Mouse (Mus musculus) embryo, embryonic 10.5 days (tissue): ENCODE measurements at regions not wholly inside any gene's neighbourhood (a gene's known extent, or its start where the extent isn't known, plus 50 kb on each side); places are given as distances from the start of the nearest gene placed in this dataset.

Experiments
- DNase-seq: peaks from one replicate; pipeline ENCODE4 v3.0.0-alpha.2; 2015; ENCODE audit warnings: low spot score

DNA sequence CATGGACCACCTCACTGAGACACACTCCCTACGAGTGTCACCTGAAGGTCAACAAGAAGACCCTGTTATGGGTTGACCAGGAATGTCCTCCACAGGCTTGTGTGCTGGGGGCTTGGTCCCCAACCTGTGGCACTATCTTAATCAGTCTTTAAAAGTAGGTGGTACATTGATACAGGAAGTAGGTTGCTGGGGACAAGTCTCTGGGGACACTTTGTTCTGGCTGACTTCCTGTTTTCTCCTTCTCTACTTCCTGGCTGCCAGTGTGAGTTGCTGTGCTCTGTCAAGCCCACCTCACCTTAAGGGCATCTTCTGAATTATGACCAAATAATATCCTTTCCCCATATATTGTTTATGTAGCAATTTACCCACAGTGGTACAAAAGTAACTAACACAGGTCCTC is 96.1 kb downstream of the Cct6b start:
- no peak for DNase-seq

GRCm38 (mm10) chr11:82664076-82664475 is 100.0 kb downstream of the Cct6b start:
- DNase-seq = no peak

GRCm38 (mm10) chr11:82662086-82662485 is 102.0 kb downstream of the Cct6b start:
- peak; percentile 4 for DNase-seq

DNA sequence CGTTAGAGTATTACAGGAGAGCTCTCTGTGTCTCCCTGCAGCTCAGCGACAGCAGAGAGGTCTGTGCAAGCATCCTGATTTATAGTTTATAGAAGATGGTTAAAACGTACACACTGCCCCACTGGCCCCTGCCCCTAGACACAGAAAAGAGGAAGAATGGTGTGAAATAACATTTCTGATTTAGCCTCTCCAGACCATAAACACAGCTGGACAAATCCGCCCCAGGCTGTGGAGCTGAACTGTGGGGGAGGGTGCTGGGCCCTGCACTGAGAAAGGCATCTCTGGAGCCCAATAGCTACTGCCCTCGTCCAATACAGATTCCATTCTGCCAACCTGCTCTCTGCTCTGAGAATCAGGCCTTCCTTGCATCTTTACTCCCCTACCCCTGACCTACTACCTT is 112.4 kb downstream of the Cct6b start:
- DNase-seq = peak; percentile 46

GRCm38 (mm10) chr11:82638513-82638912 is 125.6 kb downstream of the Cct6b start:
- DNase-seq = no peak

DNA sequence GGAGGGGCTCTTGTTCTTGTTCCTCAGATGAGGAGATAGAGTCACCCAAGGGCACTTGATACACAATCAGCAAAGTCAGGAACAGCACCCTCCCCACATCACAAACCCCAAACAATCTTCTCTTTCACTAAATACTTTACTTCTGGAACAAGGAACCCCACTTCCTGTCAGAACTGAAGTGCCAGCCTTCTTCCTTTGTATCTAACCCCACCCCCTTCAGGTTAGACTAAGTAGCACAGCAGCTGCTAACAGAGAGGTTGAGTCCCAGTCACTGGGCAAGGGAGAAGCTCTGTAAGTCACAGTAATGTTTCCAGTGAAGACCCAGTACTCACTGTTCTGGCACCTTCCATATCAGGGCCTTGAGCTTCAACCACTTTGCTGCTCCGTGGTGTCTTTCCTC is 131.9 kb downstream of the Cct6b start:
- DNase-seq = no peak

DNA sequence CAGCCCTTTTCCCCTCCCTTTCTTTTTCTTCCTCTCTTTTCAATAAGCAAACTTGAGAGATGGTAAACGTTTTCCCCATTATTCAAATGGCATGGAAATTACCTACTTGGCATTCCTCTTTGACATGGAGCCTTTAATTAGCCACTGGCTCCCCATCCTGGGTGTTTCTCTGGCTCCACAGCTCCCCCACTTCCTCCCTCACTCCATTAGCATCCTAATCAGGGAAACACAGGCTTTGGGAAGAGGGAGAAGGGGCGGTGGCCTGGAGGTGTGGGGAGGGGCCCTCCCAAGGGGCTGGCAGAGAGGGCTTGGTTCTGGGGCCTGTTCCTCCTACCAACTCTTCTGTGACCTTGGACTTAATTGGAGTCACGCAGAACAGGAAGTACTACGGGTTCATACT is 132.7 kb downstream of the Cct6b start:
- DNase-seq = no peak

DNA sequence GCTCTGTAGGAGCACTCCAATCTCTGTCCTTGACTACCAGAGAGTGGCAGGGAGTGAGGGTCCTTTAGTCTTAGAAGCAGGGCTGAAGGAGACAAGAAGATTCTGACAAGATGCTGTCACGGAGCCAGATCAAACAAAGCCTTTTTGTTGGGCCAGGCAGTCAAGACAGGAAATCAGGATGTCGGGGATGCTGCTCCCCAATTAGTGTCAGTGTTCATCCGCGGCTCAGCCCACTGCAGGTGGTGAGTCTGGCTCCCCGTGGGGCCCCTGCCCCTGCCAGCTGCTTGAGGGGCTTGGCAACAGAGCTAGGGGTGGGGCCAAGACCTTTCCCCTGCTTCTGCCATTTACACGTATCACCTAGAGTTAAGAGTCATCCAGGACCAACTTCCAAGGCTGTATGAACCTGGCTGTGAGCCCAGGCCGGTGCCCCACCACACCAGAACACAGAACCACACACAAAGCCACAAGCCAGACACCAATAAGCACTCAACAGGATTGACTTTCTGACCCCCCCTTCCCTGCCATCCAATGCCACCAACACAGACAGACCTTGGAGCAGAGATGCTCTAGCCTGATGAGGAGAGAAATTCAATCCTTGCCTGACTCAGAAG is 137.5 kb downstream of the Cct6b start:
- no peak for DNase-seq

DNA sequence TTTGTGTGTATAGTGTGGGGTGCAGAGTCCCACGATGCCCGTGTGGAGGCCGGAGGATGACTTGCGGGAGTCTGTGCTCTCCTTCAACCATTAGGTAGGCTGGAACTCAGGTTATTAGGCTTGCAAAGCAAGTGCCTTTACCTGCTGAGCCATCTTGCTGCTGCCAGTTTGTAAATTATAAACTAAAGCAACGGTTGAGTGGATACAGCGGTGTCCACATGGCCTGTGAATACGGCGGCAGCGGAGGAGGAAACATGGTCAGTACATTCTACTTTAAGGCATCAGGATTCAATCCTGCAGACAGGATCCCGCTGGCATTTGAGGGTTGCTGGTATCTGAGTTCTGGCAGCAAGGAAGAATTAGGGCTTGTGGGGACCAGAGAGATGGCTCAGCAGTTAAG is 143.1 kb downstream of the Cct6b start:
- DNase-seq = no peak

- no peak for DNase-seq
These were observed 144.7 kb downstream of the Cct6b start for GRCm38 (mm10) chr11:82619418-82619817.

- DNase-seq = no peak
These were observed 145.7 kb downstream of the Cct6b start for GRCm38 (mm10) chr11:82618457-82618856.

GRCm38 (mm10) chr11:82616856-82617255 is 147.3 kb downstream of the Cct6b start:
- DNase-seq = no peak

DNA sequence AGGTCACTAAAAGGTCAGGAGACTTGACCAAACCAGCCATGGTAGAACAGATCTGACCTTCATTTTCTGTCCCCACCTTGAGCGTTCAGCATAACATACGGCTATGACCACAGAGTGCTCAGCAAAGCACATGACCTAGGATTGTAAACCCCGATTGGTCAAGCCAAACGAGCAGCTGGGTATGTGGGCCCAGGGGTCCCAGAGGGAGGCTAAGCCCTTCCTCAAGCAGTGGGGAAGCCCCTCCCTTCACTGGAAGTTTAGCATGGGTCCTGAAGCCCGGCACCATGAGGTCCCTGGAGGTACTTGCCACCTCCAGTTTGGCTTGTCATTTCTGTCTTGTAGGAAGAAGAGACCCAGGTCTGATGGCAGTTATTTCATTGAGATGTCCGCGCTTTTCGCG is 149.8 kb downstream of the Cct6b start:
- DNase-seq = no peak

DNA sequence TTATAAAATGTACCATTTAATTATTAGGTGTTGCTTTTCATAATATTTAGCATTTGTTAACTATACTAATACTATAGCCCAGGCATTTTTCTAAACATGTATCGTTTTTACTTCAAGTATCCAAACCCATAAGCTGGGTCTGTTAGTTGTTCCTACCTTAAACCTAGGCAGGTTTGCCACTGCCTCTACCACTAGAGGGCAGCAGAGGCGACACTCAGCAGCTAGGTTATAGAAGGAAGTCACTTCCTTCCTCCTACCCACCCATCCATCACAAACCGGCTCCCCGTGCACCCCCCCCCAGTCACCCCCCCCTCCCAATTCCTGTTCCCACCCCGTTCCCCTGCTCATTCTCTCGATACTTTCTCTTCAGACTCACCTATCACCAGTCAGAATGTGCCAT is 150.6 kb downstream of the Cct6b start:
- DNase-seq = peak; percentile 69

DNA sequence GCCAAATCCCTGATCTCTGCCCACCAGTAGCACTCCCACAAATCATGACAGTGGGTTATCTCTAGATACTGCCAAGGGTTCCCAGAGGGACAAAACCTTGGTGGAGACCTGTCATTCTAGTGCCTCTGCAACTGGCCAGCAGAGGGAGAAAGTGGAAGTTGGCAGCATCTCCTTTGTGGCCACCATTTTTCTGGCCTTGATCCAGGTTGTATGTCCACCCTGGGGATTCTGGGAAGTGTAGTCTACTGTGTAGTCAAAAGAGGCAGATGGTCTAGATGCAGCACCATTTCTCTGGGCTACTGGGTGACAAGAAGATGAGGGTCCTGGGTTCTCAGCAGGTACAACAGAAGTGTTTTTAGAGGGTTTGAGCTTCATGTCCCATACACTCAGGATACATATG is 152.1 kb downstream of the Cct6b start:
- no peak for DNase-seq

DNA sequence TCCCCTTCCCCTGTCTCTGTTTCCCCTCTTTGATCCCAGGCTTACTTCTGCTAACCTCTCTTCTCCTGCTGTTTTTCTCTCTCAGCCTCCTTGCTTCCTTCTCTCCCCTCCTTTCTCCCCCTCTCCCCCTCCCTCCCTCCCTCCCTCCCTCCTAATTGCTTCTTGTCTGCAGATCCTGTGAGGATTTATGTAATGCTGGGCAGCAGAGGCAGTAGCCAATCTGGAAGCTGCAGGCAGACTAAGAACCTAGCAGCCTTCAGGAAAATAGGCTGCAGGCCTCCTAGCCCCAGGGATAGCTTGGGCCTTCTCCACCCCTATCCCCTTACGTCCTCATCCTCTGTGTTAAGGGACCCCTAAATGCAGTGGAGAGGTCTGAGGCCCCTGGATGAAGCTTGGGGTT is 155.2 kb downstream of the Cct6b start:
- DNase-seq = peak; percentile 5

DNA sequence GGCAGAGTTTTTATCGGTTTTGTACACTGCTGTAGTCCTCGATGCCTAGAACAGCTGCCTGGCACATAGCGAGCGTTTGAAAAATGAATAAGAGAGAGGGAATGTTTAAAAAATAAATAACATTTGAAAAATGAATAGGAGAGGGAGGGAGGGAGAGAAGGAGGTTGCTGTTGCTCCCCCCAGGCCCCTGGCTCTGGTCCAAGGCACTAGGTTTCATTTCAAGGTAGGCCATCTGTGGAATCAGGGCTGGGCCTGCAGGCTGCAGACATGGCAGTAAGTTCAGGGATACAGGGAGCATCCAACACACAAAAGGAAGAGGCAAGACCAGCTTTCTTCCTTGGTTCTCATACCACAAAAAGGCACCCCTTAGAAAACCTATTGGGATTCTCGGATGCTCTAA is 156.5 kb downstream of the Cct6b start:
- DNase-seq = no peak

DNA sequence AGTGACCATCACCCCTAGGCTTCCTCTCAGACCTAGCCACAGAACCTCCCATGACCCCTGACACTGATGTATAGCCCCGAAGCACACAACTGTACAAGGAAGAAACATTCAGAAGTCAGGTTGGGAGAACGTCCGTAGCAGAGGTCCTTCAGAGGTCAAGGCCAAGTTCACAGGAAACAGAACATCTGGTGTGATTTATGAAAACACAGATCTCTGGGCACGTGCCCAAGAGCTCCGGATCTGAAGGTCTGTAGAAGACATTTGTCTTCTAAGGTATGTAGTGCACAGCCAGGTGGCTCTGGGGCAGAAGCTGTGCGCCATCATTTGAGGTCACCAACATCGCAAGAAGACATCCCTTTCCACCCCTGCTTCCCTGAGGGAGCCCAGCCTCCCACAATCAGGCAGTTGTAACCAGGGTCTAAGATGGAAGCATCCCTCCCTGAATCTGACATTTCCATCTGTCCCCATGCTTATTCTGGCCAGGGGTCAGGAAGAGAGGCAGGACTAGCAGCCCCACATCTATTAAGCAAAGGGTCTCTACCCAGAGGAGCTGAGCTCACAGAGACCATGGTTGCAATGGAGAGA is 159.8 kb downstream of the Cct6b start:
- DNase-seq = peak; percentile 6

GRCm38 (mm10) chr11:82602818-82603217 is 161.3 kb downstream of the Cct6b start:
- peak; percentile 11 for DNase-seq

GRCm38 (mm10) chr11:82602250-82602649 is 161.9 kb downstream of the Cct6b start:
- no peak for DNase-seq

DNA sequence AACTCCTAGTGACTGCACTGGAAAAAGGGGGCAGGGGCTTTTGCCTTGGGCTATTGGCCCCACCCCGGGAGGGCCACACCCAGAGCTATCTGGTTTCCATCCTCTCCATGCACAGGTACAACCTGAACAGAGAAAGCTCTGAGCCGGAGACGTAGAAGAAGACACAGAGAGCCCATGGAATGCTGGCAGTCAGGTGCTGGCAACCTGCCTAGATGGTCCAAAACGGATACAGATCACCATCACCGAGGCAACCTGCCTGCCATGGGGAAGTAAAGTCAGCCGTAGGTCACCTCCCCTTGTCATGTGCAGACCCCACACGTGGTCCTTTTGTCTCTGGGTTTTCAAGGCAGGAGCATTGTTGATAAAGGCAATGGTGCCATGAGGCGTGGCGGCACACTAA is 164.0 kb downstream of the Cct6b start:
- no peak for DNase-seq

- no peak for DNase-seq
These were observed 166.4 kb downstream of the Cct6b start for GRCm38 (mm10) chr11:82597757-82598156.

DNA sequence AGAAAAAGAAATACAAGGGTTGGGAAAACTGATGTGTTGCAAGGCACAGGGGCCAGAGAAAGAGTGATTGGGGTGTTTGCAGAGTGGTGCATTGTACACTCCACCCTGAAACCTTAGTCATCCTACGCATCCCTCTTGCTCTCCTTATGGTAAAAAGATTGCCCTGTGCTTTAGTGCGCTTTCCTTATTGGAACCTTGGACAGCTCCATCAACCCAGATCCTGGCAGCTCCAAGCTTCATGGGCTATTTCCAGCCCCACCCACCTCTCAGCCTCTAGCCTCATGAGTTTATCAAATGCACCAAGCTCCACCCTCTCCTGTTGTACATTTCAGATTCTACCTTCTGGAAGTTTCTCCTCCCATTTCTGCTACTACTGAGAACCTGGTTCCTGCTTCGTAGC is 167.3 kb downstream of the Cct6b start:
- peak; percentile 61 for DNase-seq

GRCm38 (mm10) chr11:82589761-82590160 is 174.4 kb downstream of the Cct6b start:
- no peak for DNase-seq
